Mouse (Mus musculus) heart, embryonic 16.5 days (tissue): ENCODE results near the gene Sgms1. TPM values are rescaled to one million over a fixed set of nuclear protein-coding genes. Genes with fewer than 3 reads are reported as not detected.

Experiments
- ATAC-seq: fragments of 200-750 bp; cut with Nextera tagmentation; replicated peaks from 2 replicates; pipeline ENCODE4 v1.8.0; 2017; ENCODE audit warnings: moderate number of reproducible peaks; ENCODE audit not compliant: insufficient read depth, low FRiP score; ENCODE audit errors: extremely low read depth
- H3K27ac ChIP-seq: fragments of 300-500 bp; sonication (generic); 2 replicates; pipeline ENCODE4 v1.5.1; 2014; ENCODE audit warnings: mild to moderate bottlenecking, low read length, control low read depth, moderate library complexity
- H3K27me3 ChIP-seq: fragments of 300-500 bp; sonication (generic); 2 replicates; pipeline ENCODE4 v1.6.1; 2014; ENCODE audit warnings: low read length, mixed read lengths; ENCODE audit not compliant: control insufficient read depth, insufficient read depth
- H3K36me3 ChIP-seq: fragments of 300-500 bp; sonication (generic); 2 replicates; pipeline ENCODE4 v1.6.1; 2014; ENCODE audit not compliant: control insufficient read depth, insufficient read depth
- H3K4me1 ChIP-seq: fragments of 300-500 bp; sonication (generic); 2 replicates; pipeline ENCODE4 v1.6.1; 2014; ENCODE audit warnings: low read length, mixed read lengths; ENCODE audit not compliant: control insufficient read depth, insufficient read depth
- H3K4me2 ChIP-seq: fragments of 300-500 bp; sonication (generic); 2 replicates; pipeline ENCODE4 v1.6.1; 2014; ENCODE audit warnings: low read depth, mild to moderate bottlenecking, control low read depth, low read length
- H3K4me3 ChIP-seq: fragments of 300-500 bp; sonication (generic); 2 replicates; pipeline ENCODE4 v1.5.1; 2014; ENCODE audit warnings: mild to moderate bottlenecking, control low read depth, low read length
- H3K9ac ChIP-seq: fragments of 300-500 bp; sonication (generic); 2 replicates; pipeline ENCODE4 v1.6.1; 2014; ENCODE audit warnings: low read length, control low read depth
- H3K9me3 ChIP-seq: fragments of 300-500 bp; sonication (generic); replicated peaks from 2 replicates; pipeline ENCODE4 v1.6.1; 2016; ENCODE audit warnings: low read length; ENCODE audit not compliant: control insufficient read depth
- WGBS: fragments of 180-500 bp; shearing (Covaris S2); extraction: QIAGEN DNeasy Blood & Tissue Kit; methylation state at CpG from one replicate; pipeline ENCODE4 v1.1.7; 2014; 5-methylcytosine and 5-hydroxymethylcytosine counted together
- polyA plus RNA-seq: library from polyadenylated mRNA; unstranded; fragments of >200 nt; fragmentation: Nextera tagmentation; extraction: Ambion mirVana; gene quantifications from 2 replicates; pipeline ENCODE4 v1.2.1, GENCODE M21; 2015

Gene Sgms1
- polyA plus RNA-seq, 1 experiment from 2014 or later = 40.1 TPM

GRCm38 (mm10) chr19:32276817-32277216 is 112.7 kb downstream of the Sgms1 start:
- Histone ChIP-seq H3K36me3 (no peaks in the 10 kb centered on the region), H3K27me3 (no peaks in the 10 kb centered on the region), H3K4me2 (no peak overlapping the region), H3K4me3 (no peak overlapping the region), H3K4me1 (peaks cover 35% of the 10 kb centered on the region), H3K9ac (no peak overlapping the region), H3K9me3 (no peaks in the 10 kb centered on the region), H3K27ac (no peak overlapping the region)
- ATAC-seq = no peak
- 88% methylated on average over 8 of the region's 8 CpGs for WGBS

DNA sequence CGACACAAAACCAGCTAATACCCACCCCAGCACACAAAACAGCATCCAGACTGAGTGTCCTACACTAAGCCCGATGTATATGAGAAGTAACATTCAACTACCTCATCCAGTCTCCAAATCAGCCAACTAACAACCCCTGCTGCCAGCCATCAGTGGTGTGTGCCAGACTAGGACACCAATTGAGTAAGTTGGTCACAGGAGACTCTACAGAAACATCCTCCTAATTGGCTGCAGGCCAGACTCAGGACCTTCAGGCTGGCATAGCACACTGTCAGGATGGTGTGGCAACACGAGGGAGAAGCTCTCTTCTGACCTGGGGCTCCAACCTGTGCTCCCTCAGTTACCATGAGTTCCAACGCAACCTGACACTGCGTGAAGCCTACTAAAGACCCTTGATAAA is 113.3 kb downstream of the Sgms1 start:
- Histone ChIP-seq H3K9ac (no peak overlapping the region), H3K4me3 (no peak overlapping the region), H3K27me3 (no peaks in the 10 kb centered on the region), H3K4me1 (peaks cover 36% of the 10 kb centered on the region), H3K9me3 (no peaks in the 10 kb centered on the region), H3K36me3 (no peaks in the 10 kb centered on the region), H3K27ac (no peak overlapping the region), H3K4me2 (no peak overlapping the region)
- 75% methylated on average over 5 of the region's 5 CpGs for WGBS
- no peak for ATAC-seq

- no peaks in the 10 kb centered on the region for H3K36me3 ChIP-seq
- H3K27me3 ChIP-seq = no peaks in the 10 kb centered on the region
- H3K4me2 ChIP-seq = no peak overlapping the region
- WGBS = 80% methylated on average over 14 of the region's 14 CpGs
- peak; percentile 42; the same call in 1 of the 2 replicates for ATAC-seq
- peaks cover 33% of the 10 kb centered on the region for H3K4me1 ChIP-seq
- H3K27ac ChIP-seq = no peak overlapping the region
- H3K4me3 ChIP-seq = no peak overlapping the region
- no peaks in the 10 kb centered on the region for H3K9me3 ChIP-seq
- H3K9ac ChIP-seq = no peak overlapping the region
Observed at GRCm38 (mm10) chr19:32275068-32275925, 114.2 kb downstream of the Sgms1 start.

DNA sequence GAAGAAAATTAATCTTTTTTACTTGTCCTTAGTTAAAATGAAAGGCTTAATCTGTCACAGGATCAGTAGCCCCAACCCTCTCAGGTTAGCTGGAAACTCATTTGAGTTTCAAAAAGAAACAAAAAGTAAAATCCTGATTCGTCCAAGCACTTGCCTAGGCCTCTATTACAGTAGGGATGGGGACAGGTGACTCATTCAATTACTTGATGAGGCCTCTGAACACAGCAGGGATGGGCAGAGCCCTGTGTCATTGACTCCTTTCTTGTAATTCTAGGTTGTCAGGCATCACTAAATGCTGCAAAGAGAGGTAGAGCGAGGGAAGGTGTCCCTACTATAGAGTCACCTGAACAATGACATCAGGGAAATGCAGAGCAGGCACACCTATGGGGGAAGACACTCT is 115.4 kb downstream of the Sgms1 start:
- Histone ChIP-seq H3K4me2 (no peak overlapping the region), H3K27ac (no peak overlapping the region), H3K36me3 (no peaks in the 10 kb centered on the region), H3K4me1 (peaks cover 27% of the 10 kb centered on the region), H3K27me3 (no peaks in the 10 kb centered on the region), H3K9me3 (no peaks in the 10 kb centered on the region), H3K9ac (no peak overlapping the region), H3K4me3 (no peak overlapping the region)
- no peak for ATAC-seq
- 87% methylated on average over 2 of the region's 2 CpGs for WGBS

- no peak overlapping the region for H3K4me3 ChIP-seq
- no peak for ATAC-seq
- peaks cover 27% of the 10 kb centered on the region for H3K4me1 ChIP-seq
- H3K27ac ChIP-seq = no peak overlapping the region
- WGBS = 72% methylated on average over 3 of the region's 3 CpGs
- no peak overlapping the region for H3K9ac ChIP-seq
- H3K27me3 ChIP-seq = no peaks in the 10 kb centered on the region
- H3K36me3 ChIP-seq = no peaks in the 10 kb centered on the region
- H3K4me2 ChIP-seq = no peak overlapping the region
- H3K9me3 ChIP-seq = no peaks in the 10 kb centered on the region
Observed at GRCm38 (mm10) chr19:32273714-32274113, 115.8 kb downstream of the Sgms1 start.

GRCm38 (mm10) chr19:32272475-32273260 is 116.8 kb downstream of the Sgms1 start:
- peaks cover 24% of the 10 kb centered on the region for H3K4me1 ChIP-seq
- H3K4me2 ChIP-seq = no peak overlapping the region
- H3K9ac ChIP-seq = no peak overlapping the region
- H3K9me3 ChIP-seq = no peaks in the 10 kb centered on the region
- no peaks in the 10 kb centered on the region for H3K36me3 ChIP-seq
- no peaks in the 10 kb centered on the region for H3K27me3 ChIP-seq
- H3K4me3 ChIP-seq = no peak overlapping the region
- 58% methylated on average over 6 of the region's 6 CpGs for WGBS
- H3K27ac ChIP-seq = 0 out of 2 replicates have a peak overlapping the region, but pooled peaks have one; percentile 3
- no peak; the same call in 1 of the 2 replicates for ATAC-seq

- Histone ChIP-seq H3K9me3 (no peaks in the 10 kb centered on the region), H3K4me1 (peaks cover 25% of the 10 kb centered on the region), H3K27me3 (no peaks in the 10 kb centered on the region), H3K4me3 (no peak overlapping the region), H3K36me3 (no peaks in the 10 kb centered on the region), H3K27ac (no peak overlapping the region), H3K9ac (no peak overlapping the region), H3K4me2 (no peak overlapping the region)
- 72% methylated on average over 11 of the region's 11 CpGs for WGBS
- ATAC-seq = no peak
Observed at GRCm38 (mm10) chr19:32271455-32272200, 117.9 kb downstream of the Sgms1 start.

- ATAC-seq = no peak
- Histone ChIP-seq H3K27ac (no peak overlapping the region), H3K9ac (no peak overlapping the region), H3K4me1 (peaks cover 17% of the 10 kb centered on the region), H3K4me3 (no peak overlapping the region), H3K4me2 (no peak overlapping the region), H3K27me3 (no peaks in the 10 kb centered on the region), H3K9me3 (no peaks in the 10 kb centered on the region), H3K36me3 (no peaks in the 10 kb centered on the region)
- 81% methylated on average over 6 of the region's 6 CpGs for WGBS
Observed at GRCm38 (mm10) chr19:32269844-32270176, 119.7 kb downstream of the Sgms1 start.
